Mouse (Mus musculus) midbrain, embryonic 15.5 days (tissue): Measurements from ENCODE around the gene Olfr976. TPM values are rescaled to one million over a fixed set of nuclear protein-coding genes. Genes with fewer than 3 reads are reported as not detected.
"Not testable (repeated sequence)": the region's sequence is repeated elsewhere in the genome, so short reads cannot be mapped to it uniquely, and the experiment has no call there.

Experiments used
- ATAC-seq: fragments of 200-750 bp; cut with Nextera tagmentation; replicated peaks from 2 replicates; pipeline ENCODE4 v1.8.0; 2017; ENCODE audit warnings: moderate TSS enrichment
- H3K27ac ChIP-seq: fragments of 300-500 bp; sonication (generic); 2 replicates; pipeline ENCODE4 v1.5.1; 2015; ENCODE audit warnings: mild to moderate bottlenecking, inconsistent platforms
- H3K27me3 ChIP-seq: fragments of 300-500 bp; sonication (generic); replicated peaks from 2 replicates; pipeline ENCODE4 v1.6.1; 2015; ENCODE audit warnings: inconsistent platforms
- H3K36me3 ChIP-seq: fragments of 300-500 bp; sonication (generic); replicated peaks from 2 replicates; pipeline ENCODE4 v1.6.1; 2015; ENCODE audit warnings: inconsistent platforms
- H3K4me1 ChIP-seq: fragments of 300-500 bp; sonication (generic); 2 replicates; pipeline ENCODE4 v1.6.1; 2015; ENCODE audit warnings: inconsistent platforms
- H3K4me2 ChIP-seq: fragments of 300-500 bp; sonication (generic); 2 replicates; pipeline ENCODE4 v1.6.1; 2015; ENCODE audit warnings: inconsistent platforms, mild to moderate bottlenecking, moderate library complexity
- H3K4me3 ChIP-seq: fragments of 300-500 bp; sonication (generic); 2 replicates; pipeline ENCODE4 v1.5.1; 2015; ENCODE audit warnings: mild to moderate bottlenecking, inconsistent platforms
- H3K9ac ChIP-seq: fragments of 300-500 bp; sonication (generic); 2 replicates; pipeline ENCODE4 v1.6.1; 2015; ENCODE audit warnings: mild to moderate bottlenecking, inconsistent platforms
- H3K9me3 ChIP-seq: fragments of 300-500 bp; sonication (generic); 2 replicates; pipeline ENCODE4 v1.6.1; 2016; ENCODE audit warnings: inconsistent platforms
- WGBS: fragments of 180-500 bp; shearing (Covaris S2); methylation state at CpG from one replicate; pipeline ENCODE4 v1.1.7; 2015; ENCODE audit warnings: mixed read lengths; 5-methylcytosine and 5-hydroxymethylcytosine counted together
- polyA plus RNA-seq: library from polyadenylated mRNA; unstranded; fragments of >200 nt; fragmentation: Nextera tagmentation; extraction: Ambion mirVana; gene quantifications from 2 replicates; pipeline ENCODE4 v1.2.1, GENCODE M21; 2015

Olfr976 gene
- not detected in 2 replicates for polyA plus RNA-seq

DNA sequence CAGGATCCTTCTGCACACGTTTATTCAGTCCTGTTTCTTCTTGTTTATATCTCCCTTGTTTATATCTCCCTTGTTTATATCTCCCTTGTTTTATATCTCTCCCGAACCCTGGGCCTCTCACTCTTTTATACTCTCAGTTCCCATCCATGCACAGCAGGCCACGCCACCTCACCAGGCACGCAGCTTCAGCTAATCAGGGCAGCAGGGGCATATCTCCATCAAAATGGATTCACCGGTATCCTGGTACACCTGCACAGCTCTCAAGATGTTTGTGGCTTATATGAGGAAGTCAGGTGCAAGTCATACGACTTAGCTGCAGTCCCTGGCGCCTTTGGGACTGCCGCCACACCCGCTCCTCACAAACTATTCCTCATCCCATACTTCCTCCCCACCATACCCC lies at the start of gene Olfr976:
TSS of gene Olfr976 (minus strand) at position 101 of the 400 bp plus-strand sequence.
- not testable (repeated sequence) for H3K4me2 ChIP-seq, H3K4me1 ChIP-seq, H3K27me3 ChIP-seq, H3K9ac ChIP-seq, H3K36me3 ChIP-seq, ATAC-seq, H3K4me3 ChIP-seq, H3K9me3 ChIP-seq, H3K27ac ChIP-seq
- WGBS: 89% methylated on average over 7 of the region's 9 CpGs

DNA sequence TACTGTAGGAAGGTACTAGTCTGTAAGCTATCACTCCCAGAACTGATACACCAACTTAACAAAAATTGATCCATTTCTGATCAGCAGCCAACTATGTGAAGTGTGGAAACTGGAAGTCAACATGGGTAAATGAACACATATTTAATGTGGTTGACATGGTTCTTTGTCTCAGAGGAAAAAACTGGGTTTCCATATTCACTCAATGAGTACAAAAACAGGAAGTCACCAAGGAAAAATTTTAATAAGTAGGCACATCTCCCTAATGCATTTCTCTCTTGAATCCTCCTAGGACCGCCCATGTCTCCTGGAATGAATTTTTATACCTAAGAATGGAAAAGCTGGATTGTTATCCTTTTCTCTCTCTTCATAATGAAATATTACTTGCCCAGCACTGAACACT lies 48.5 kb upstream of the Olfr976 start, which contains the start of gene Olfr980:
TSS of gene Olfr980 (minus strand) at position 101 of the 400 bp plus-strand sequence.
- no peaks in the 10 kb centered on the region for H3K4me1 ChIP-seq
- H3K4me2 ChIP-seq: no peak within 1 kb of the TSS
- no peak within 1 kb of the TSS for H3K27ac ChIP-seq
- H3K9ac ChIP-seq: no peak within 1 kb of the TSS
- H3K9me3 ChIP-seq: no peaks in the 10 kb centered on the region
- no peaks in the 10 kb centered on the region for H3K27me3 ChIP-seq
- H3K36me3 ChIP-seq: no peaks in the 10 kb centered on the region
- H3K4me3 ChIP-seq: no peak within 1 kb of the TSS
- ATAC-seq: no peak
- WGBS: 92% methylated on average over 1 of the region's 1 CpGs

DNA sequence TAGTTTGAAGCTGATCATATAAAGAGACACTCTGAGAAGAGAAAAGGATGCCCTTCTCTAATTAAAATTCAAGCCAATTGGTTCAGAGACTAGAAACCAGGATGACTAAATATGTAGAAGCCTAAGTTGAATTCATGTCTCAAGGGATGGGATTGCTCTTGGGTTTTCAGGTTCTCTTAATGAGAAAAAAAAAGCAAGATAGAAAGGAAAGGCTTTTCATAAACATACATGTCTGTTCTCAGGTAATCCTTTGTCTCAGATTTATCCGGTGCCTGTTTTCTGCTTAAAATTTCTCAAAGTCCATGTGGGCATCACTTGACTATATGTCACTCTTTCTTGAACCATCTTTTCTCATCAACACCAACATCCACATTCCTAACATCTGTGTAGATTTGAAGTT lies 42.4 kb upstream of the Olfr976 start, which contains the start of gene Olfr979:
TSS of gene Olfr979 (minus strand) at position 101 of the 400 bp plus-strand sequence.
- no peaks in the 10 kb centered on the region for H3K27me3 ChIP-seq
- H3K4me2 ChIP-seq: no peak within 1 kb of the TSS
- H3K36me3 ChIP-seq: no peaks in the 10 kb centered on the region
- 92% methylated on average over 1 of the region's 1 CpGs for WGBS
- no peaks in the 10 kb centered on the region for H3K4me1 ChIP-seq
- H3K9ac ChIP-seq: no peak within 1 kb of the TSS
- H3K27ac ChIP-seq: no peak within 1 kb of the TSS
- no peak for ATAC-seq
- H3K4me3 ChIP-seq: no peak within 1 kb of the TSS
- H3K9me3 ChIP-seq: no peaks in the 10 kb centered on the region

DNA sequence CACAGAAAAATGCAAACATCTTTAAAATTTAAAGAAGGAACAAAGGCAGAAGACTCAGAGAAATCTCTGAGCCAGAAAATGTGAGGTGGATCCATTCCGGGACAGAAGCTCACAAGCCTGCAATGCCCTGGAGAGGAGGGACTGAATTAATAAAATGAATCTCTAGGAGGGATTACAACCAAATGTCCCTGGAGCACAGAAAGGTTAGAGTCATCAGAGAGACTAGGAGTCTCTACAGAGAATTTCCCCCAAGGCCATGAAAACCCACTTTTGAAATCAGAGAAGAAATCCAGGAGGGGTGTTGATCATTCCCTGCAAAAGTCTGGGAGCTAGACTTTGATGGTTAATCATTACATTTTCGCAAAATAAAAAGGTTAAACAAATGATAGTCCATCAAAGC lies 30.9 kb upstream of the Olfr976 start, which contains the start of gene Olfr978:
TSS of gene Olfr978 (plus strand) at position 301 of the 400 bp plus-strand sequence.
- H3K27ac ChIP-seq: no peak within 1 kb of the TSS
- no peak within 1 kb of the TSS for H3K4me2 ChIP-seq
- H3K4me3 ChIP-seq: no peak within 1 kb of the TSS
- no peak for ATAC-seq
- 77% methylated on average over 2 of the region's 2 CpGs for WGBS
- no peaks in the 10 kb centered on the region for H3K4me1 ChIP-seq
- no peak within 1 kb of the TSS for H3K9ac ChIP-seq
- no peaks in the 10 kb centered on the region for H3K36me3 ChIP-seq
- no peaks in the 10 kb centered on the region for H3K9me3 ChIP-seq
- no peaks in the 10 kb centered on the region for H3K27me3 ChIP-seq

DNA sequence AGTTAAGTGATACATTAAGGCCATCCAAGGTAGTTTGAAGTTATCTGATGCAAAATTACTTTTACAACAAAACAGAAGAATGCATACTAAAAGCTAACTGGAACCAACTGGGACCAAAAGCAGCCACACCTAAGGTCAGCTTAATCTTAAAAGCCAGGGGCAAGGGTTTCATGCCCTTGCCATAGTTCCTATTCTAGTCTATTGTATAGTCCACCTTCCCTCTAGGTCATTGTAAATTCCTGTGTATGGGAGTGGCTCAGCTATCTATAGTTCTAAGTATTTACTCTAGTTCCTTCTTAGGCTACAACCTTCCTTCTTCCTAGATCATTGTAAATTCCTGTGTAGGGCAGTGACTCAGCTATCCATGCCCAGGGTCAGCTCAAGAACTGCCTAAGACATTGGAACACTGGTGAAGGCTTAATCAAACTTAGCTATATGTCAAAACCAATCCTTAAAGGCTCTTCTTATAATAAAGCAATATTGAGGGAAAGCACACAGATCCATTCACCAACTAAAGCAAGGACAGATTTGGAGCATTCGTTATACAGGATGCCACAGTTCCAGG lies 15.7 kb upstream of the Olfr976 start:
- not testable (repeated sequence) for H3K4me3 ChIP-seq, ATAC-seq, H3K27ac ChIP-seq, H3K4me2 ChIP-seq, H3K9ac ChIP-seq, H3K9me3 ChIP-seq, H3K4me1 ChIP-seq, H3K27me3 ChIP-seq, H3K36me3 ChIP-seq
- WGBS: 84% methylated on average over 1 of the region's 1 CpGs

DNA sequence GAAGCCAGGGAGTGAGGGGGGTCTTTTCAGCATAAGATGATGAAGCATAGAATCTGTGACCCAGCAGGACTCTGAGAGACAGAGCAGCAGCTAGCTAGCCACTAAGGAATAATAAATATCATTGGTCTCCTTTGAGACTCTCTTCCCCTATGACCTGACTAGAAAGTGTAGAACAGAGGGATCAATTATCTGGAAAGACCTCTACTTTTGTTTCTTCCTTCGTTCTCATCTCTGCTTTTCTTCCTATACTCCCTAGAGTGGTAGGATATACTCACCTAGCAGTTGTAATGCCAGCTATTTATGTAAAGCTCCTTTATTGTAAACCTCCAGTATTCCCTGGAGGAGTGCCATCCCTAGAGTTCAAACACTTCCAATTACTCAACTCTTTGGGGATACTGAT lies 9.0 kb downstream of the Olfr976 start, which contains the start of gene Olfr975:
TSS of gene Olfr975 (minus strand) at position 101 of the 400 bp plus-strand sequence.
- H3K27me3 ChIP-seq: no peaks in the 10 kb centered on the region
- 62% methylated on average over 1 of the region's 1 CpGs for WGBS
- H3K9me3 ChIP-seq: no peaks in the 10 kb centered on the region
- no peak within 1 kb of the TSS for H3K4me3 ChIP-seq
- no peaks in the 10 kb centered on the region for H3K36me3 ChIP-seq
- H3K4me2 ChIP-seq: no peak within 1 kb of the TSS
- H3K27ac ChIP-seq: no peak within 1 kb of the TSS
- no peaks in the 10 kb centered on the region for H3K4me1 ChIP-seq
- H3K9ac ChIP-seq: no peak within 1 kb of the TSS
- ATAC-seq: no peak

DNA sequence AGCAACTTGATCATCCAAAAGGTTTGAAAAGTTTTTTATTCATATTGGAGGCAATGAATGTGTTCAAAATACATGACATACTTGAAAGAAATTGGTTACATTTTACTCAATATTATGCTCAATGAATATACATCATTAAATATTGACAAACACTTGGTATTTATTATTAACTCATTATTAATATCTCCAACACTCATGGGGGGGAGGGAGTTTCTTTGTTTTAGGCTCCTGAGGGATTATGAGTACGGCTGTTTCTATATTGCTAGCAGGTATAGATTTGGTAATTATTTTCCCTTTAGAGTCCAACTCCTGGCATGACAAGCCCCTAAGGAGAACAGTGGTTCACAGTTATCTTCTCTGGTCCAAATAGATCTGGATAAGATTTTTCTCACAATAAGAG lies 23.7 kb downstream of the Olfr976 start, which contains the start of gene Olfr974:
TSS of gene Olfr974 (plus strand) at position 301 of the 400 bp plus-strand sequence.
- no peak for ATAC-seq
- H3K4me3 ChIP-seq: no peak within 1 kb of the TSS

DNA sequence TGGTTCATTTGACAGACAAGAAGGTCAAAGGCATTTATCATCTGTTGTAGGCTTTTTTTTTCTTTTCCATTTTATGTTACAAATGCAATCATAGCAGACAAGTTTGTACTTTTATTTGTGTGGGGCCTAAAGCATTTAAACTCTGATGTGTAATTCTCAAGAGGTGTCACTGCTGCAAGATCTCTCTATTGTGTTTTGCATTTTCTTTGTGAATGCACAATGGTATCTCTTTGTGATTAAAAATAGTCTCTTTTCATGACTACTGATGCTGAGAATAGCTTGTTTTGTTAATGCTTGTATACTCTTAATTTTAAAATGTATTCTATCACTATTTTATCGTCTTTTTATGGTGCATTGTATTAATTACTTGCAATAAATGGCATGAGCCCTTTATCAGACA lies 32.1 kb downstream of the Olfr976 start:
- not testable (repeated sequence) for H3K27ac ChIP-seq, H3K9ac ChIP-seq, H3K4me2 ChIP-seq, H3K4me1 ChIP-seq, H3K27me3 ChIP-seq, H3K36me3 ChIP-seq, H3K9me3 ChIP-seq, H3K4me3 ChIP-seq
- 49% methylated on average over 1 of the region's 1 CpGs for WGBS
- peak; percentile 60 for ATAC-seq

More for the DNA sequence above, 23.7 kb downstream of the Olfr976 start, which contains the start of gene Olfr974:
- Histone ChIP-seq H3K4me1 (no peaks in the 10 kb centered on the region), H3K4me2 (no peak within 1 kb of the TSS), H3K27ac (no peak within 1 kb of the TSS), H3K27me3 (no peaks in the 10 kb centered on the region), H3K9ac (no peak within 1 kb of the TSS), H3K36me3 (no peaks in the 10 kb centered on the region), H3K9me3 (no peaks in the 10 kb centered on the region)
- 84% methylated on average over 1 of the region's 1 CpGs for WGBS

DNA sequence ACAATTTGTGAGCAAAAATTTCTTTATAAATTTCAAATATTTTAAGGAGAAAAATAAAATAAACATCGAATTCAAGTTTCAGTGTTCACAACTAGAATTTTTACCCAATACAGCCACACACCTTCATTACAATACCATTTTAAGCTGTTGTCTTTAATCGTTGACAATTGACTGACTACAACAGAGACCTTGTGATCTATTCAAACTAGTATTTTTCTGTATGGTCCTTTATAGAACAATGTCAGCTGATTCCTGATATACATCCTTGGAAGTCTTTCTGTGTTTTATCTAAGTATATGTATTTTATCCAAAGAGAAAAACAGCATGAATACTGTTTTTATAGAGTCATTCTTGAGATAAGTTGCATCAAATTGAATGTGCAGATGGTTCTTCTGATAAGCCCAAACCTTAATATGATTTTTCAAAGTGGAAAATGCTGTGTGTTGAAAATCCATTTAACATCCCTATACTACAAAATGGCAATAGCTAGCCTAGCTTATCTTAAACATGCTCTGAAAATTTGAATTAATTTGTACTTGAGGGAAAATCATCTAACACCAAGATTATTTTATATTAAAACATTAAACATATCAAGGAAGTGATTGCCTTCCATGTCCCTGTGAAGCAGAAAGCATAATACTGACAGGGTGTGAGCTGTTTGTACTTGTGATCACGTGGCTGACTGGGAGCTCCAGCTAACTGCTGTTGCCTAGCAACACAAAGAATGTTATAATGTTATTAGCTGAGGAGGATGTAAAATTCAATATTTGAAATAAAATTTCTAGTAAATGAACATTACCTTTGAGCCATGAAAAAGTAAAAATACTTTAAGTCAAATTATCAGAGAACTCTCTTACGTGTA lies 32.7 kb downstream of the Olfr976 start:
- H3K27me3 ChIP-seq, H3K9me3 ChIP-seq, H3K27ac ChIP-seq, H3K36me3 ChIP-seq, H3K4me1 ChIP-seq, H3K9ac ChIP-seq, H3K4me3 ChIP-seq, H3K4me2 ChIP-seq: not testable (repeated sequence)
- peak; percentile 99 for ATAC-seq
- no CpG with 5 or more reads among the region's 4 CpGs for WGBS

DNA sequence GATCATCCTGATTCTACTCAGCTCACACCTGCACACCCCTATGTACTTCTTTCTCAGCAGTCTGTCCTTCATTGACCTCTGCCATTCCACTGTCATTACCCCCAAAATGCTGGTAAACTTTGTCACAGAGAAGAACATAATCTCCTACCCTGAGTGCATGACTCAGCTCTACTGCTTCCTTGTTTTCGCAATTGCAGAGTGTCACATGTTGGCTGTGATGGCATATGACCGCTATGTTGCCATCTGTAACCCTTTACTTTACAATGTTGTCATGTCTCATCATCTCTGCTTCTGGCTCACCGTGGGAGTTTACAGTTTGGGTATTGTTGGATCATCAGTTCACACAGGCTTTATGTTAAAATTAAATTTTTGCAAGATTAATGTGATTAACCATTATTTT lies 51.0 kb downstream of the Olfr976 start:
- 89% methylated on average over 3 of the region's 3 CpGs for WGBS

DNA sequence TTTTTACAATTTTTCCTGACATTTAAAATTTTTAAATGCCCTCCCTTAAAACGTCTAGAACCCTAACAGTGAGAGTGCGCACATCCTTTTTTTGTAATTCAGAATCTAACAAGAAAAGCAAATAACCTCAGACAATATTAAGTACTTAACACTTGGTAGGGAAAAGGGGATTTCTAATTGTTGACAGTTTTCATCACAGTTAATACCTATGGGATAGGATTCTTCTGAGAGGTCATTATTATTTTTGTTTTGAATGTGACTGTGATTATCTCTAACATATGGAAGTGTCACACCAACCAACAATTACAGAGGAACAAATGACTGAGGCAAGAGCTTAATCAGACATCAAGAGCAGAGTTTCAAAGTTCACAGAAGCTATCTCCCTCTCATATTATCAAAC lies 53.9 kb downstream of the Olfr976 start, which contains the start of gene Olfr229:
TSS of gene Olfr229 (plus strand) at position 301 of the 400 bp plus-strand sequence.
- H3K27ac ChIP-seq: no peak within 1 kb of the TSS
- H3K9ac ChIP-seq: no peak within 1 kb of the TSS
- H3K36me3 ChIP-seq: no peaks in the 10 kb centered on the region
- H3K9me3 ChIP-seq: no peaks in the 10 kb centered on the region
- no peak for ATAC-seq
- WGBS: 76% methylated on average over 2 of the region's 2 CpGs
- no peak within 1 kb of the TSS for H3K4me2 ChIP-seq
- H3K4me1 ChIP-seq: no peaks in the 10 kb centered on the region
- H3K4me3 ChIP-seq: no peak within 1 kb of the TSS
- no peaks in the 10 kb centered on the region for H3K27me3 ChIP-seq

More for the DNA sequence above, 51.0 kb downstream of the Olfr976 start:
- no peak for ATAC-seq
- Histone ChIP-seq H3K4me3 (no peak overlapping the region), H3K4me1 (no peaks in the 10 kb centered on the region), H3K27me3 (no peaks in the 10 kb centered on the region), H3K27ac (no peak overlapping the region), H3K9ac (no peak overlapping the region), H3K4me2 (no peak overlapping the region), H3K9me3 (no peaks in the 10 kb centered on the region), H3K36me3 (no peaks in the 10 kb centered on the region)

DNA sequence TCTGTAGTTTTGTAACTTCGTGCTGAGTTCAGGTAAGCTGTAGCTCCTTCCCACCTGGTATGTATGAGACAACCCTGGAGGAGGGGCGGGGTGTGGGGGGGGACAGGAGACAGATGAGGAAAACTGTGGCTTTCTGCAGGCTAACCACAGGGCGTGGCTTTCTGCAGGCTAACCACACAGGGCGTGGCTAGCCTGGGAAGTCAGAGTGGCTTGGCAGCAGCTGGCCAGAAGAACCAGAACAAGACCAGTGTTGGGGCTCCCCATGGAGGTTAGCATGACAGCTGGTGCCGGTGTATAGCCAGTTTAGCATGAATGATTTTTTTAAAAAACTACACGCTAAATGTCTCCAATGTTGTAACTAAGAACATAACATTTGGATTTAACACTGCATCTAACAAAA lies 55.8 kb downstream of the Olfr976 start:
- H3K27me3 ChIP-seq: no peaks in the 10 kb centered on the region
- H3K4me2 ChIP-seq: no peak overlapping the region
- H3K36me3 ChIP-seq: no peaks in the 10 kb centered on the region
- WGBS: 82% methylated on average over 6 of the region's 6 CpGs
- ATAC-seq: no peak
- no peak overlapping the region for H3K27ac ChIP-seq
- no peaks in the 10 kb centered on the region for H3K9me3 ChIP-seq
- no peak overlapping the region for H3K4me3 ChIP-seq
- no peaks in the 10 kb centered on the region for H3K4me1 ChIP-seq
- H3K9ac ChIP-seq: no peak overlapping the region
